Mouse (Mus musculus): ENCODE data around the gene Olfr1123.

DNA sequence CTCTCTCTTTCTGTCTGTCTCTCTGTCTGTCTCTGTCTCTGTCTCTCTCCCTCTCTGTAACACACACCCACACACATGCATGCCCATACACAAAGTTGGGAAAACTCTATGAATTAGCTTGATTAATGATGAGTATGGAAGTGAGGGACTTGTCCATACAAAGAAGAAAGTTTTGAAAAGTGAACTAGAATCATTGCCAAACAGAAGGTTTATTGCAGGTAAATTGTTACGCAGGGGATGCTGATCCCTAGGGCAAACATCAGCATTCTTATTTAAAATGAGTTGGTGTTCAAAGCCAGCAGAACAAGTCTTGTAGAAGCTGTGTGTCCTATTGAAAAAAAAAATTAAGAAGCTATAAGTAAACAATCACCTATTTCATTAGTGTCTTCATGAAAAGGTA lies at the start of gene Olfr1123:
- no peak for TF ChIP-seq POLR2A (IDR thresholded peaks at IDR 0.05; ENCODE audit: insufficient read depth, low read length)
- TF ChIP-seq CTCF (IDR thresholded peaks at IDR 0.05; ENCODE audit: low read depth, low read length): no peak
- TF ChIP-seq EP300 (IDR thresholded peaks at IDR 0.05; ENCODE audit: insufficient read depth, low read depth, low read length): no peak

Measured in ES-Bruce4 (cell line).